Mouse (Mus musculus): ENCODE measurements at regions not wholly inside any gene's neighbourhood (a gene's known extent, or its start where the extent isn't known, plus 50 kb on each side); places are given as distances from the start of the nearest gene placed in this dataset.

DNA sequence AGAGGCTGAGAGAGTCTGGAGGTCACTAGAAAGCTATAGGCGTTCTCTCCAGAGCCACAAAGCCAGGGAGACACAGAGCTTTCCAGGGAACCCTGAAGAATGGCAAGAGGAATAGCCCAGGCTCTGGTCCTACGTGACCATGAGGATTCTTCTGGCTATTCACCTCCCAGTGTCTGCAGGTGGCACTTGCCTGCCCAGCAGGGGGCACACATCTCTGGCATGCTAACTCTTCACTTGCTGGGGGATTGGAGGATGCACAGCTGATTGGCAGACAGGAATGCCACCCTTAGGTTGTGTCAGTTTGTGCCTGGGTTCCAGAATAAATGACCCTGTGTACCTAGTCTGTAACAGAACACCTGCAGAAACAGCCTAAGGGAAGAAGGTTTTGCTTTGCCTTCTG is 141.8 kb downstream of the Oma1 start:
- peak; percentile 19; the same call in 1 of the 2 replicates for TF ChIP-seq CTCF (IDR thresholded peaks at IDR 0.05; ENCODE audit: low read depth)
- TF ChIP-seq EP300 (optimal IDR thresholded peaks at IDR 0.05) = no peak
